Mouse (Mus musculus) monocyte, adult 2 months (primary cell): ENCODE measurements around the gene 4931428F04Rik.
A peak's percentile ranks its signal among the peaks of the same experiment; 100 is the strongest.

ENCODE experiments used
- DNase-seq, 2 experiments: peaks; one replicate each; pipeline ENCODE4 v3.0.0; 2022; ENCODE audit warnings: low spot score in 2 of 2, low read depth in 1 of 2

4931428F04Rik gene

DNA sequence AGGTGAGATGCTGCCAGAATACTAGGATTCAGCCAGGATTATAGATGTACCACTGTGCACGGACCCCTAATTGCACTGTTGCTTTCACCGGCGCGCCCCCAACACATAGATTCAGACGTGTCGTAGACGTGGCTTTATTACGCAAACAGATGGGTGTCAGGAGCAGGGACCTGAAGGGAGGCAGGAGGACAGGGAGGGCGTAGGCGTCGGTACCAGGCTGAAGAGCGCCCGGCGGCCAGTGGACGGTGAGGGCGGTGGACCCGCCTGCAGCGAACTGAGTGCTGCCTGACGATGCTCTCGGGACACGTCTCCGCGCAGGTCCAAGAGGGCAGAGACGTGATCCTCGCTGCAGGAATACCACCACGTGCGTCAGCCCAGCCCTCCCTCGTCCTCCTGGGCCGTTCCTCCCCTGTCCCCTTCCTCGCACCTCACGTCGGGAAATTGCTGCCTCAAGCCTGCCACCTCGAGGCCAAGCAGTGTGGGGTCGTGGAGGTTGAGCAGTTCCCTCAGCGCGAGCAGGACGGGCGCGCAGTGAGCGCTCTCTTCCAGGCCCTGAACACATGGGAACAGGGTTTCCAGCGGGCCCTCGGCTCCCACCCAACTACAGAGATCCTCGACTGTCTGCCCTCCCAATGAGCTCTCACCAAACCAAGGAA, at the start of gene 4931428F04Rik:
4931428F04Rik (minus strand) TSS at position 60 of the 656 bp plus-strand sequence.
- DNase-seq: no peak

- no peak for DNase-seq
Observed at GRCm38 (mm10) chr8:105338992-105339391, 49.3 kb upstream of the 4931428F04Rik start.

DNA sequence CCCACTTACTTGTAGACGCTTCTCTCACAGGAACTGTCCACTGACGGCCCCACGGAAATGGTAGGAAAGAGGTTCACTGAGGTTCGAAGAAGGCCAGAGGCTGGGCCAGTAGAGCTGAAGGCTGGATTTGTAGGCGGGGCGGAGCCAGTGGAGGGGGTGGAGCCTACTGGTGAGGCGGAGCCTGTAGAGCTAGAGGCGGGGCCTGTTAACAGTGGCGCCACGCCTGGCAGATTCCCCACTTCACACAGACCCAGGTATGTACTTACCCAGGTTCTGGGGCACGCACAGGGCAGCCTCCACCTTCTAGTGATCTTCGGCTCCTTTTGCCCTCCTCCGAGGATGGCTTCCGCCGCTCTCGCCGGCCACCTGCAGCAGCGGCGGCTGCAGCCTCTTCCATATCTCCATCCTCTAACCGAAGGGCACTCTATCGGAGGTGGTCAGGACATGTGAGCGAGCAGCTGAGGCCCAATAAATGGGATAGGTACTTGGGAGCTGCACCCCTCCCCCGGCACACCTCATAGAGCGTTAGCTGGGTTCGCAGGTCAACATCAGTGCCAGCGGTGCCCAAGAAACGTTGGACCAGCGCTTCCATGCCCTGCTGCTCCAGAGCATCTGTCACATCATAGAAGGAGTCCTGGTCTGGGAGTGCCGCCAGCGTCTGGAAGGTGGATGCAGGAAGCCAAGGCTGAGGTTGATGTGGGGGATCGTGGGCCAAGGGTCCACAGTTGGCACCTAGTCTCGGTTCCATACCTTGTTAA, 46.9 kb upstream of the 4931428F04Rik start:
- no peak for DNase-seq

DNA sequence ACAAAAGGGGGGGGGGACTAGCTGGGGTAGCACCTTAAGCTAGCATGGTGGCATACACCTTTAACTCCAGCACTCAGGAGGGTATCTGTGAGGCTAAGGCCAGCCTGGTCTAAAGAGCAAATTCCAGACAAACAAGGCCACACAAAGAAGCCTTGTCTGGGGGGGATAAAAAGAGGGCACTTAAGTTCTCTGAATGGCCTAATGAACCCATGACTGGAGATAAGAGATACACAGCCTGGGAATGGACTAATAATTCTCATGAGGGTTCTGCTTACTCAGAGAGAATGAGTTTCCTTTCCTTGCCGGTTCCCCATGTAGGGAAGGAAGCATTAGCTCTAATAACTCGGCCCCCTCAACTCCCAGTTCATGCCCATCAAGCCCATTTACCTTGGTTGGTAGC, 42.9 kb upstream of the 4931428F04Rik start:
- no peak for DNase-seq

- no peak for DNase-seq
Observed at GRCm38 (mm10) chr8:105331931-105332330, 42.3 kb upstream of the 4931428F04Rik start.

DNA sequence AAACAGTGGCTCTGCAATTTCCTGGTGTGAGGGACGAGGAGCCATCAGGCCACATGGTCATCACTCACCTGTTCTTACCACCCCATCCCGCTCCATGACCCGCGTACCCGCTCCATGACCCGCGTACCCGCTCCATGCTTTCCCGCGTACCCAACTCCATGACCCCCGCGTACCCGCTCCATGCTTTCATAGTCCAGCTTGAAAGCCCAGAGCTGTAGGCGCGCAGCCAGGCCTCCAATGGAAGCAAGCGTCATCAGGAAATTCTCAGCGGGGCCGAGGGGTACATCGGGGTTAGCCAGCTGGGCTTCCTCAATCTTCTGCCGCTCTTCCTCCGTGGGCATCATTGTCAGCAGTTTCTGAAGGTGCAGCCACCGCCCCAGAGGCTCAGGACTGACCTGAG, 41.8 kb upstream of the 4931428F04Rik start:
- DNase-seq: no peak

DNA sequence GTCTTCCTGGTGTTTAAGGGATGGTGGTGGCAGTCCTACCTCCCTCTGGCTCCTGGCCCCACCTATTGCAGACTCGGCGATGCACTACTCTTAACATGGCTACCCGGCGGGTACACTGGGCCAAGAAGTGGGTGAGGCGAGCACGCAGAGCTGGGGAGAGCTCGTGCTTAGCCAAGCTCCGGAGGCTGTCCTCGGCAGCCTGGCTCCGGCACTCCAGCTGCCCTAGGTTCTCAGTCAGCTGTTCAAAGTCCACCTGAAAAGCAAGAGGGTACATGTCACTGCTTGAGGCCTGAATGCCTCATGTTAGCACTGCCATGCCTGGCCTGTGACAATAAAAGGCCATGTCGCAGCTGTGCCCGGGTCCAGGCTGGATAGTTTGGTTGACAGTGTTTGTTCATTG, 40.7 kb upstream of the 4931428F04Rik start:
- DNase-seq: no peak

DNA sequence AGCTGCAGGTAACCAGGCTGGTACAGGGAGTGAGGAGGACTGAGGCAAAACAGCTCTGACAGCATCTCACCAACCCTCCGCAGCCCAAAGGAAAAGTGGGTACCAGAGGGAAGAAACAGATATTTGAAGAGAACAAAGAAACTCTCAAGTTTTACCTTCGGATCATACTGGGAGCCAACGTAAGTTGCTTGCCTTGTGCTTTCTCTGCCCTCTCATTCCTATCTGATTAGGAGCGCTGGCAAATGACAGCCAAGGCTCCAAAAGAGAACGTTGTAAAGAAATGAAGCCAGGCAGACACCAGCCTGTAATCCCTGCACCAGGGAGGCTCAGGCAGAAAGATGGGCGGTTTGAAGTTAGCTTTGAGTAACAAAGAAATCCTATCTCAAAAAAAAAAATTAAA, 37.3 kb upstream of the 4931428F04Rik start:
- no peak for DNase-seq

- DNase-seq: peak; percentile 94
Observed at GRCm38 (mm10) chr8:105326141-105326672, 36.5 kb upstream of the 4931428F04Rik start, which contains the start of the genes Lrrc29 and Tmem208. TSS of gene Lrrc29 (minus strand) at chr8:105326278. TSS of gene Tmem208 (plus strand) at chr8:105326354.

DNA sequence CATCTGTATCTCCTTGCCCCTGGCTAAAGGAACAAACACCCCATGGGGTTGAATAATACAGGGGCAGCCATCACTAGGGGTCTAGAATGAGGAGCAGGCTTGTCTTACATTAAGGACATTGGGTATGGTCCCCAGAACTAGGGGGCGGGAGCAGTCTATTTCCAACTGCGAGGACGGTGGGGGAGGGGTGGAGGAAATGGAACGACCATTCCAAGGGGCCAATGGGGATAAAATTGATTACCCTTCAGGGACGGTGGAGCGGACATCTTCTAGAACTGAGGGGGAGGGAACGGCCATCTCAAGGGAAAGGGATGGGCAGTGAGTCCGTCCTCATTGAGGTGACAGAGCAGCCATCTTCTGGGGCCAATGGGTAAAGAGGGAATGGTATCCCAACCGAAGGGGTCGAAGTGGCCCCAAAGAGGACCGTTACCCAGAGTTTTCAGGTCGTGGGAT, 36.0 kb upstream of the 4931428F04Rik start:
- DNase-seq: no peak

GRCm38 (mm10) chr8:105323183-105323582, 33.5 kb upstream of the 4931428F04Rik start:
- DNase-seq: no peak

GRCm38 (mm10) chr8:105318662-105319190, 29.1 kb upstream of the 4931428F04Rik start:
- DNase-seq: no peak

GRCm38 (mm10) chr8:105317941-105318340, 28.3 kb upstream of the 4931428F04Rik start:
- DNase-seq: no peak

GRCm38 (mm10) chr8:105315073-105315769, 25.6 kb upstream of the 4931428F04Rik start:
- DNase-seq: no peak

- no peak for DNase-seq
Observed at GRCm38 (mm10) chr8:105313622-105314402, 24.1 kb upstream of the 4931428F04Rik start.

- no peak for DNase-seq
Observed at GRCm38 (mm10) chr8:105312891-105313481, 23.3 kb upstream of the 4931428F04Rik start.

GRCm38 (mm10) chr8:105311718-105312117, 22.1 kb upstream of the 4931428F04Rik start:
- no peak for DNase-seq

DNA sequence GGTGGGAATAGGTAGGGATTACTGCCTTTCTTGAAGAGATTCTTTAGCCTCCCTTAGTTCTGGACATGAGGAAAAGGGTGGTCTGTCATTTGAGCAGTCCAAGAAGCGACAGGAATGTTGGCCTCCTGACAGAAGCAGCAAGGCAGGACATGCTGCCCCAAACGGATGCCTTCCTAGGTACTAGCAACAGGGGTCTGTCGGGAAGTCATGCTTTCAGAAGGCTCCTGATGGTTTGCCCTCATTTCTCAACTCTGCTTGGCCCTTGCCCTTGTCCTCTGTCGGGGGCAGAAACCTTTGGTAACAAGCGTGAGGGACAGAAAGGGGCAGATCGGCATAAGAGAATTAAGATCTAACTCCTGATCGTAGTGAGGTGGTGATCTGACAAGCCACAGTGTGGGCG, 20.5 kb upstream of the 4931428F04Rik start:
- DNase-seq: no peak

- no peak for DNase-seq
Observed at GRCm38 (mm10) chr8:105309142-105309847, 19.6 kb upstream of the 4931428F04Rik start.
